Mouse (Mus musculus) thymus, postnatal 10 days (tissue): ENCODE measurements around the gene Rabl3.

Experiments used
- DNase-seq, 2 experiments: peaks; one replicate each; pipeline ENCODE4 v3.0.0; 2021; ENCODE audit warnings: low spot score in 2 of 2

Rabl3 gene

GRCm38 (mm10) chr16:37546312-37546711, 6.6 kb downstream of the Rabl3 start:
- no peak for DNase-seq

- DNase-seq = no peak
These were observed 10.6 kb downstream of the Rabl3 start for GRCm38 (mm10) chr16:37550266-37550665.

- DNase-seq = no peak
These were observed 11.3 kb downstream of the Rabl3 start for GRCm38 (mm10) chr16:37550981-37551380.

GRCm38 (mm10) chr16:37552824-37553223, 13.1 kb downstream of the Rabl3 start:
- no peak for DNase-seq

GRCm38 (mm10) chr16:37562414-37562813, 22.7 kb downstream of the Rabl3 start:
- DNase-seq = no peak

GRCm38 (mm10) chr16:37562961-37563360, 23.3 kb downstream of the Rabl3 start:
- DNase-seq = no peak

- no peak for DNase-seq
These were observed 25.4 kb downstream of the Rabl3 start for GRCm38 (mm10) chr16:37565117-37565516.

GRCm38 (mm10) chr16:37566107-37566506, 26.4 kb downstream of the Rabl3 start:
- no peak for DNase-seq

- no peak for DNase-seq
These were observed 27.7 kb downstream of the Rabl3 start for GRCm38 (mm10) chr16:37567113-37568050.

- no peak for DNase-seq
These were observed 31.9 kb downstream of the Rabl3 start for GRCm38 (mm10) chr16:37571554-37571953.

- no peak for DNase-seq
These were observed 32.6 kb downstream of the Rabl3 start for GRCm38 (mm10) chr16:37572117-37572754.

GRCm38 (mm10) chr16:37573061-37573460, 33.4 kb downstream of the Rabl3 start:
- DNase-seq = no peak

- DNase-seq = no peak
These were observed 35.6 kb downstream of the Rabl3 start for GRCm38 (mm10) chr16:37575325-37575724.

GRCm38 (mm10) chr16:37579591-37579990, 39.9 kb downstream of the Rabl3 start:
- DNase-seq = no peak

GRCm38 (mm10) chr16:37579994-37580393, 40.3 kb downstream of the Rabl3 start, which contains the start of gene Hgd:
Gene Hgd (plus strand): TSS chr16:37580153.
- no peak for DNase-seq

- no peak for DNase-seq
These were observed 41.0 kb downstream of the Rabl3 start for GRCm38 (mm10) chr16:37580651-37581050.

- DNase-seq = no peak
These were observed 42.2 kb downstream of the Rabl3 start for GRCm38 (mm10) chr16:37581901-37582300.

GRCm38 (mm10) chr16:37583306-37583705, 43.6 kb downstream of the Rabl3 start:
- DNase-seq = no peak

GRCm38 (mm10) chr16:37583801-37584200, 44.1 kb downstream of the Rabl3 start:
- DNase-seq = no peak

GRCm38 (mm10) chr16:37584218-37585035, 44.7 kb downstream of the Rabl3 start:
- no peak for DNase-seq

- no peak for DNase-seq
These were observed 45.5 kb downstream of the Rabl3 start for GRCm38 (mm10) chr16:37585129-37585563.

GRCm38 (mm10) chr16:37590921-37591320, 51.2 kb downstream of the Rabl3 start:
- no peak for DNase-seq
